Mouse (Mus musculus): ENCODE results near the gene Lgi4.

Gene Lgi4

DNA sequence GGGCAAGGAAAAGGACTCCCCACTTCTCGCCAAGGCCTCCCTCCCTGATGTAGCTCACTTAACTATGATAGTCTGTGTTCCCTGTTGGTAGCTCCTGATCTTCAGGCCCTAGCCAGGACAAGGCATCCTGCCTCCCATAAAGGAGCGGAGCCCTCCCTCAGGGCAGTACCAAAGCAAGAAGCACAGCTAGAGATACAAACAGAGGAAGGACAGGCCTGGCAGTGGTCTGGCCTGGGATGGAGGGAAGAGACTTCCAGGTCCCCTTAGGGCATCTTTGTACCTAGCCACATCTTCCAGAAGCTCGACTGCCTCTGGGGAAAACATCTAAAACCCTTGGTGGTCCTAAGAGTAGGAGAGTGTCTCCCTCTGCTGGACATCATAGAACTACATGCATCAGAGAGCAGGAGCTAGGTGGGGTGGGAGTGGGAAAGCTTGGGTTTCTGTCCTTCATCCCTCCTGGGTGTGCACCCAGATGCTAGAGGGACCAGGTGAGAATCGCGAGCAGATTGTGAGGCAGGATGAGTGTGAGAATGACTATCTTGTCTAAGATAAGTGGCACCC lies 18.8 kb downstream of the Lgi4 start:
- no peak for DNase-seq

DNA sequence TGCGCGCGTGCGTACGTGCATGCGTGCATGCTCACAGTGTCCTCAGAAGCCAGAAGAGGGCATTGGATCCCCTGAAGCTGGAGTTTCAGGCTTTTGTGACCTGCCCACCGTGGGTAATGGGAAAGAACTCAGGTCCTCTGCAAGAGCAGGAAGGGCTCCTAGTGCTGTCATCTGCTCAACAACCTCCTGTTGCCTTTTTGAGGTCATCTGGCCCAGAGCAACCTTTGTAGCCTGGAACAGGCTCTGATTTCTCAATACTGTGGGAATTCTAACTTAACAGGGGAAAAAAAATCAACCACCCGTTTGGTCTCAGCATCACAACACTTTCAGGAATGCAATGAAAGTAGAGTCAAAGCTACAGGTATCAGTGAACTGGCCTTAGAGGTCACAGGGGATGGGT lies 20.5 kb downstream of the Lgi4 start:
- no peak for DNase-seq

DNA sequence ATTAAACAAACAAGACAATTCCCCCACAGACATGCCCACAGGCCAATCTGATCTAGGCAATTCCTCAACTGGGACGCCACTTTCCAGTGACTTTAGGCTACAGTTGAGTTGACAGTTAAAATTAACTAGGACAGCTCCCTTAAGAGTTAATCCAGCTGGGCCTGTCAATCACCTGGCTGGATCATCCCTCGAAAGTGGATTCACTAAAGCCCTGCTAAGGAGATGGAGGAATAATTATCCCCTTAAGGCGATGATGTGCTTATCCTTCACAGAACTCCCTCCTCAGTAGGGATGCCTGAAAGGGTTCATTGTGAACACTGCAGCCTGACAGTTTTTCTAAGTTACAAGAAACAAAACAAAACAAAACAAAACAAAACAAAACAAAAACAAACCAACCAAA lies 21.5 kb downstream of the Lgi4 start:
- DNase-seq, result no peak

DNA sequence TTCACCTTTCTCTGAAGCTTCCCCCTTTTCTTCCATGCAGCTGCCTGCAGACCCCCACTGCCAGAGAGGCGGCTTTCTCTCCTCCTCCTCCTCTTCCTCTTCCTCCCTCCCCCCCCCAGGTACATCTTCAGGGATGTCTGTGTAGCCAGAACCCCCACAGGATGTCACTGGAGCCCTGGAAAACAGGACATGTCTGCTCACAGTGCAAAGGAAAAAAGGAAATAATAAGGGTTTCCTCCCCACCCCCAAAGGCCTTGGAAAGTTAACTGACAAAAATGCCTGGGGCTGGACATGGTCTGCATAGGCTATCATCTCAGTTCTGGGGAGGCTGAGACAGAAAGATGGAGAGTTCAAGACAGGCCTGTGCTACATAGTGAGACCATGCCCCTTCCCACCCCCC lies 22.0 kb downstream of the Lgi4 start:
- DNase-seq, result no peak

DNA sequence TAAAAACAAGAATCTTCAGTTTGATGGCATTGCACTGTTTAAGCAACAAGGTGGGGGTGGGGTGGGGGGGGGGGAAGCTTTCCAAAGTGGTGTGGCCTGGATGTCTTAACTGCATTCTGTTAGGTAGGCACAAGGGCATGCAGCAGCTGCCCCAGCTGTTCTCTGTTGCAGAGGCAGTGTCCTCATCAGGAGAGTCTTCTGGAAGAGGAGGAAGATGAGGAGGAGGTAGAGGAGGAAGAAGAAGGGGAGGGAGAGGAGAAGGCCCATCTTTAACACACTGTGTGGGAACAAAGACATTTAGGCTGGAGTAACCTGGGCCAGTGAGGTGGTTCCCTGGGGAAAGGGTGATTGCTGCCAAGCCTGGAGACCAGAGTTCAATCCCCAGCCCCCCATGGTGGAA lies 23.0 kb downstream of the Lgi4 start:
- no peak for DNase-seq

DNA sequence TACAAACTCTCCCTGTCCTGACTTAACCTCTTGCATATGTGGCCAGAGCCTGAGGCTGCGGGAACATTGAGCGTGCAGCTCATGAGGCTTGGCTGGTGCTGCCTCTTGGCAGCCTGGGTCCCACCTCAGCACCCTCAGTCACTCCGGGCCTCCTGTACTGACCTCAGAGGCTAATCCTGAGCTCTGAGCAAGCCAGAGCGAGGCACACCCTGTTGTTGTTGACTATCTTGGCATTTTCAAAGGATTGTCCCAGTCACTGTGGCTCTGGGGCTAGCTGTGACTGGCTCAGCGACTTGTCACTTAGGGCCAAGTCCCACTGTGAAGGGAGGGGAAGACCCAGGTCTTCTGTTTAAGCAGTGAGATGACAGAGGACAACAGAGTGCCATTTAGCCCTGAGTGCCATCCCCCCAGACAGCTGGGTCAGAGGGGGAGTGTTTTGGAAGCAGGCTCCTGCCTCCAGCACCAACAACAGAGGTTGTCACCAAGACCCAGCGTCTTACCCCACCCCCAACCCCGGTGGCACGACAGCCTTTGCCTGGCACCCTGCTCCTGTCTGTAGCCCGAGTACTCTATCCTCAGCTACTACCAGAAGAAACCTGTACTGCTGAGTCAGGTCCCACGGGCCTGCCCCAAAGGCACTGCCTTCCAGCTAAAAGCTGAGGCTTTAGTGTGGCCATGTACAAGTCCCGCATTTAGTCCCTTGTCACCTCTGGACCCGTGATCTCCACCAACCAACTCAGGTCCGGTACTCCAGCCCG lies 23.9 kb downstream of the Lgi4 start:
- DNase-seq, result no peak

DNA sequence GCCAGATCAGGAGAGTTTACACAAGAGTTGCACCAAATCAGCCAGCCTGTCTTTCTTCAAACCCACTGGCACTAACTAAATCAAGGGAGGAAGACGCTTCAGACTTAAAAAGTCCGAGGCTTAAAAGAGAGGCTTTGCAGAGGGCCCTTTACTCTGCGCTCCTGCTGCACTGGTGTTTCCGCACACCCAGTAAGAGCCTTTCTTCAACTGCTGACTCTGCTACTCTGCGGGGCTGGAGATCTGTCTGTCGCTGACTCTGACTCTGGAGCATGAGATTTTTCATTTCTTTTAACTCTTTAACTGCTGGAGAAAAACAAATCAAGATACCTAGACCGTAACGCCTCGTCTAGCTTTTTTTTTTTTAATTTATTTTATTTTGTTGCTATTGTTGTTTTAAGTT lies 25.0 kb downstream of the Lgi4 start:
- DNase-seq, result no peak

DNA sequence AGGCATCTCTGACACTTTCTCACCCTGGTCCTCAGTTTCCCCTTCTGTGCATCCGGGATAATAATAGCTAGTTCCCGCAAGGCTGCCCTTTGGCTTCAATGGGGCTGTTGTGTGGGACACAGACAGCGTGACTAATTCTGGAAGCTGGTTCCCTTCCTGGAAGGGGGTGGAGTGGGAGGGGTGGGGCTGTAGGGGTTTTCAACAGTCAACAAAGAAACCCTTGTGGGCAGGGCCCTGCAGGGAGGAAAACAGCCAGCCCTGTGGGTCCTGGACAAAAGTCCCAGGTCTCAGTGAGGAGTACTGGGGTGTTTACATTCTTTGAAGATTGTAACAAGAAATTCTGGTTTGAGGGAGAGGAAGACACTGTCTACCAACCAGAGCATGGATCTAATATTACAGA lies 26.0 kb downstream of the Lgi4 start:
- DNase-seq, result peak; percentile 19

DNA sequence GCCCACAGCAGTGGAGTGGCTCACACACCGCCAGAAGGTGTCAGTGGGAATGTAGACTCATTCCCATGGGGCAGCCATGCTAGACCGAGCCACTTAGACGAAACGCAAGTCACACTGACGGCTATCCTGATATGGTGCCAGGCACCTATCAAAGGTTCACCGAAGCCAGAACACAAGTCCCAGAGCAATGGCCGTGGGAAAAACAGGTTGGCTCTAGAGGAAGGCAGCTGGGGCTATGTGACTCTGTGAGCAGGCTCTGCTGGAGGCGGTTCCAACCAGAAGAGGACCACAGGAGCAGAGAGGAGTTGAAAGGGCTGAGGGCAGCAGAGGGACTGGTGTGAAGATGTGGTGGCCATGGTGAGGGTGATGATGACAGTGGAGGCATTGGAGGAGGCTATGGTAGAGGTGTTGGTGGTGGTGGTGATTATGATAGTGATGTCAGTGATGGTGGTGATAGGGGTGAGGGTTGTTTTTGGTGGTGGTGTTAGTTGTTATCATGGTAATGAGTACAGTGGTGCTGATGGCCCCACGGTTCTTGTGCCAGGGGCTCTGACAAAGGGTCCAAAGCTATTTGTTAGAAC lies 27.1 kb downstream of the Lgi4 start:
- no peak for DNase-seq

DNA sequence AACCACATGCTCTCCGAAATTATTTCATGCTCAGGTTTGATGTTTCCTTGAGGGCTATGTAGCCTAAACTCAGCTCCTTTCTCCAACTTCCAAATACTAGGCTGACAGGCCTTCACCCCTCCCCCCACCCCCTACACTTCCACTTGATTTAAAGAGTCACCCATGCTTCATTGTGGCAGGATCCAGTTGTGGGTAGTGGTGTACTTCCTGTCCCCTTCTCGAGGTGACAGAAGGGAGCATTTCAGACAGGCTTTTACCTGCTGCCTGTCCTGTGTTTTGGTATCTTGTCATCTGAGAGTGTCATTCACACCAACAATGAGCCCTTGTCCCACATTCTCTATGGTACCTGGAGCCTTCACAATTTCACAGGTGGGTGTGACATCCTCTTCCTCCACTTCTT lies 28.1 kb downstream of the Lgi4 start:
- no peak for DNase-seq

DNA sequence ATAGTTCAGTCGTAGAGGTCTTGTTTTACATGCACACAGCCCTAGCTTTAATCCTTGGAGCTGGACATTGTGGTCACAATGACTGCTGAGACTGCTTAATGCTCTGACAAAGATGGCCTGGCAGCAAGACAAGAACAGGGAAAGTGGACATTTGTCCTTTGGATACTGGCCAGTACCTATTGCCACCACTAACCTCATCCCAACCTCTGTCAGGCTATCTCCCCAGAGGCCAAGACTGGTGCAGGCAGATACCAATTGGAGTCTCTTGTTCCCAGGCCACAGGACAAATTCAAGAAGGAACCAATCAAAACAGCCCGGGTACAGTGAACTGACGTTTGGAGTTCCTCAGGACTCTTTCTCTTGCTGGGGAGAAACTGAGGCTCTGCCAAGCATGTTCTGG lies 29.1 kb downstream of the Lgi4 start:
- DNase-seq, result no peak

DNA sequence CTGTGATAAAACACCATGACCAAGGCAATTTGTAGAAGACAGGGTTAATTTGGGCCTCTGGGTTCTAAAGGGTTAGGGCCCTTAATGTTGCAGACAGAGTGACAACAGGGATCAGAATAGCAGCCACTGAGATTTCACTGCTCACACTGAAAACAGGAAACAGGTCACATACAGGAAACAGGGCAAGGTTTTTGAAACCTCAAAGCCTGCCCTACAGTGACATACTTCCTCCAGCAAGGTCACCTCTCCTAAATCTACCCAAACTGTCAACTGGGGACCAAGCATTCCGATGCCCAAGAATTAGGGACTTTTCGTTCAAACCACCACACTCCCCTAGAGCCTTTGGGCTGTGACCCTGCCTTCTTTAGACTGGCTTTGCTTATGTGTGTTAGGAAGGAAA lies 30.6 kb downstream of the Lgi4 start:
- no peak for DNase-seq

DNA sequence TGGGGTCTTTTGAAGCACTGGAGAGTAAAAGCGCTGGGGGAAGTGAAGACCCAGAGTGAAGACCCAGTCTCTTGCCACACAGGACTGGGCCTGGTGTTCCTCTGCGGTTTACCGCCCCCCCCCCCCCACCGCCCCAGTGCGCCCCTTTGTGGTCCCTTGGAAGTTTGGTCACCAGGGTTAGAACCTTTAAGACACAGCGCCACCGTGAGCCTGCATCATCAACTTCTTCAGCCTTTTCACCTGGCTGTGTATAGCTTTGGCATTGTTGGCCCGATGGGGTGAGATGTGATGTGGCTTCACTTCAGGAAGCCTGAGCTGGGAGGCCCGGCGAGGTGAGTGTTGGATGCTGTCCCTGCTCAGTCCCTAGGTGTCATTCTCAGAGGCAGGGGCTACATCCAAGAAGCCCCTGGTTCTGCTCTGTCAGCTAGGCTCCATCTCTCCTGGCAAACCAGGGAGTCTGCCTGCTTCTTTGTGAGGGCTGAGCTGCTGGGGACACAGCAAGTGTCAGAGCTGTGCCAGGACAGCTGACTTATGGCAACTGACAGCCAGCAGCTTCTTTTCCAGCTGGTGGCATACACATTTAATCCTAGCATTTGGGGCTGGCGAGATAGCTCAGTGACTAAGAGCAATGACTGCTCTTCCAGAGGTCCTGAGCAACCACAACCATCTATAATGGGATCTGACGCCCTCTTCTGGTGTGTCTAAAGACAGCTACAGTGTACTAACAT lies 35.8 kb downstream of the Lgi4 start:
- DNase-seq, result peak; percentile 24

DNA sequence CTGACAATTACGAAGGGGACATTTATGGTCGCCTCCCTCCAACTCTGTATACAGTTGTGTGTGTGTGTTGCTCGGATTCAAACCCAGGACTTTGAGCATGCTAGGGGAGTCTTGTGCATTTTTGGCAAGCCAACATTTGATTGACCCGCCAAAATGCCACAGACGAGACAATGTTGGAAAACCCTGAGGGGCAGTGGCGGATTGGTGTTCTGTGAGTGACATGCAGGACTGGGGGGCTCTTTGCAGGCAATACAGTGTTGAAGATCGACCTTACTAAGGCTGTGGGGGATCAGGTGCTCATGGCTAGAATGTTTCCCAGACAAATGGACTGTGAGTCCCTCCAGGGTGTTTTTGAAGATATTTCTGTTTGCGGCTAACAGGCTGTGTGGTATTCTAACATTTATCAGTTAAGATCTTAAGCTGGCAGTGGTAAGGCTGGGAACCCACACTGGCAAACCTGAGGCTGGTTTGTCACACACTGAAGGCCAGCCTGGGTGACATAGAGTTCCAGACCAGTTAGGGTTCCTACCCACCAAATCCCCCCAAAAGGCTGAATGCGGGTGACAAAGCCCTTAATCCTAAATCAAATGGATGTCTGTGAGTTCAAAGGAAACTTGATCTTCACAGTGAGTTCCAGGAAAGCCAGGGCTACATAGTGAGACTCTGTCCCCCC lies 37.9 kb downstream of the Lgi4 start:
- DNase-seq, result no peak

DNA sequence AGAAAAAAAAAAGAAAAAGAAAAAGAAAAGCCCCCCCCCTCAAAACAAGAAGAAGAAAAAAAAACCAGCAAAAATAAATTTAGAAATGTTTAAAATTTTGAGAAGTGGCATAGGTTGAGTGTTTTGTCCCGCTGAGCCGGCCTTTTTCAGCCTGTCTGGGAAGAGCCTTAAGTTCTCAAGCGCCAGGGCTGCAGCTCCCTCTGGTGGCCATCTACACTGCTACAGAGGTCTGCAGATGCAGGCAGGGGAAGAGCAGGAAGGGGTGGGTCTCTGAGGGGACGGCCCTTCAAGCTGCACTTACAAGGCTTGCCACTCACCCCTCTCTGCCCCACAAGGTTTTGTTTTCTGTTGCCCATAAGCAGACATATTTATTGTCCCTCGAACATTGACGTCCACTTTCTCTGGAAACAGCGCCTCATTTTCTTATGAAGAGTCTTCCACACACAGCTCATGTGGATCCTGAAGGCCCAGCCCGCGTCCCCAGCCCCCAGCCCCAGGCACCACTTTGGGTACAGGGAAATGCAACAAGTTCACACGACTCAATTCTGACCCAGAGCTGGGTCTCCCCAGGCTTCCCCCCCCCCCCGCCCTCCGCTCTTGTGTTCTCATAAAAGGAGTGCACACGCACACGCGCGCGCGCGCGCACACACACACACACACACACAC lies 38.6 kb downstream of the Lgi4 start:
- DNase-seq, result peak; percentile 85

DNA sequence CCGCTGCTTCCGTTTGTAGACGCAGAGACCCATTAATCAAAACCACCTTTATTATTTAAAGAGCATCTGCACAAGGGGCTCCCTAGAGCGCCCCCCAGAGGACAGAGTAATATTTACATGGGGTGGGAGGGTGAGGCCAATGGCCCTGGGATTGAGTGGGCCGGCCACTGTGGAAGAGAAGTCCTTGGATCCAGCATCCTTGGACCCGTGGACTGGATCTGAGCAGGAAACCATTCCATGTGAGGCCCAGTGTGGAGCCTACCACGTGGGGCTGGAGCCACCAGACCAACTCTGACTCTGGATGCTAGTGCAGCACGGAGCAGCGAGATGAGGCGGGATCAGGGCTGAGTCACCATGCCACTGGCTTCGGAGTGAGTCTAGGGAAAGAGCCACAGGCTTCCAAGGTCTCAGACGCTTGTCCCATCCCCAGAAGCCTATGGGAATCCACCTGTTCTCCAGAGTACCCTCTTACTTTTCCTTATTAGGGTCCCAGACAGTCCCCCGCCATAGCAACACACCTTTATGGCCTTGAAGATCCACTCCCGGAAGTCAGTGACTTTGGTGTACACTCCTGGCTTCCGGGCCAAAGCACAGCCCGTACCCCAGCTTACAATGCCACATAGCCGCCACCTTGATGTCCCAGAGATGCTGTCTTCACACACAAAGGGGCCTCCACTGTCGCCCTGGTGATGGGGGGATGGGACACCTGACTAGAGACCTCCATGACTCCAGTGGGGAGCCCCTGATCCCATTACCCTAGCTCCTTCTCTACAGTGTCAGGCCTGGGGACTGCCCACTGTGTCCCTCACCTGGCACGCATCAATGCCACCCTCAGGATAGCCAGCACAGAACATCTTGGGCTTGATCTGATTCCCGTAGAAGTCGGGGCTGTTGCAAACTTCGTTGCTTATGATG lies 39.8 kb downstream of the Lgi4 start:
- no peak for DNase-seq

DNA sequence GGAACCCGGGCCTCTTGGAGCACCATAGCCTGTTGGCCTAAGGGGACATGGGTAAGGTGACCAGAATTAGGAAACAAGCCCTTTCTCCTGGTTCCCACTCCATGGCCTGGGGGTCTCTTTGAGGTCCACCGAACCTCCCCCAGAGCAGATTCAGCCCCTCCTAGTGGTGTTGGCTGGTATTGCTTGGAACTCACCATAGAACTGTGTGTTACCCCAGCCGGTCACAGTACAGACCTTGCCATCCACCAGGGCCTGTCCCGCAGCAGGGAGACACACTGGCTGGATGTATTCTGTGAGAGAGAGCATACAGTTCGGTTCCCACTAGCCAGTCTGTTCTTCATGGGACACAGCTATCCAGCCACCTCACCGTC lies 40.5 kb downstream of the Lgi4 start:
- DNase-seq, result no peak

DNA sequence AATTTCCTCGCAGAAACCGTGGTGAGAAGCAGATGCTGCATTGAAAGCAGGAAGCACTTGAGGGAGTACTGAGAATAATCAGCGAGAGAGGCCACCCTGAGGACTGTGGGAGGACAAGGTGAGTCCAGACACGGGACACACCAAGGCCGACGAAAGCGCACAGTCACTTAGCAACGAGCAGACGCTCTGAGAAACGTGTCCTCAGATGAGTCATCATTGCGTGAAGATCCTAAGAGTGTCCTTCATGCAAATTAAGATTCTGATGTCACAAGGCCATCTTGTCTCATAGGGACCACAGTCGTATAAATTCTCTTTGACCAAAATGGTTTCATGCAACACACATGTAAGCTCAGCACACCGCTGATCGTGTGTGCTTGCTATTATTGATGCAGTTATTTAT lies 41.6 kb downstream of the Lgi4 start:
- no peak for DNase-seq

DNA sequence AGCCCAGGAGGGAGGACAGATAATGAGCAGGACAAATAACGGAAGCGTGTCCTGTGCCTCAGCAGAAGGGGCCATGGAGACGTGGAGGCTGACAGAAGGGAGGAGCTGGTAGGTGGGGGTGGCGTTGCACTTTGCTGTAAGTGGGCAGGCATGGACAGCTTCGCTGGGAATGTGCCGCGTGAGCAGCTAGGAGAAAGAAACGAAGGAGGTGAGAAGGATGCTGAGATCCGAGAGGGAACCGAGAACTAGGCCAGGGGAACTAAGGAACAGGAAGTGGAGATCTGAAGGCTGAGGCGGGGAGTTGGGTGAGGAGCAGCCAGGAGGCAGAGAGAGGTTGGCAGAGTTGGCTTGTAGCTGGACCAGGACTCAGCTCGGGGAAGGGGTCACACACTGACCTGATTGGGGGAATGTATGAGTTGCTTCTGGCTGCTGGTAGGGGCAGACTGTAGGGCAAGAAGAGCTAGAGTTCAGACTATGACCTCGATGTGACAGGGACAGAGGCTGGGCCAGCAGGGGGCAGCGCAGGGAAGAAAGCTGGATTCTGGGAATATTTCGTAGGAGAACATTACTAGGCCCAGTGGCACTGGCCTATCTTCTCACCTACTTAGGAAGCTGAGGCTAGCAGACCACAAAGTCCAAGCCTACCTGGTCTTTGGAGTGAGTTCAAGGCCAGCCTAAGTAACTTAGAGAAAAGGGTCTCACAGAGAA lies 46.1 kb downstream of the Lgi4 start:
- peak; percentile 36 for DNase-seq

DNA sequence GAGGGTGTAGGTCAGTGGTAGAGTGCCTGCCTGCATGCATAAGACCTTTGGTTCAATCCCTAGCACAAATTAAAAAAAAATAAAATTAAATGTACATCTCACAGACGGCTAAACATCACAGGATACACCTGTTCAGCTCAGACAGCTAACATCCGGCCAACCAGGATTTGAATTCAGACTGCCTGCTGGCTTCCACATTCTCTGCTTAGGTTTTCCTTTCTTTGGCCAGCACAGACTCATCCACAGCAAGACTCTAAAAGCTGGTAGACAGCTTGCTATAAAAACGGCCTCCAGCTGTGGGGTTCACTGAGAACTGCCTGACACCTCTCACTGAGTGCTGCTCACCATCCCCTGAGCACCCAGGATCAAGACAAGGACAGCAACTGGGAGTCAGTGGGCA lies 47.0 kb downstream of the Lgi4 start:
- no peak for DNase-seq

DNA sequence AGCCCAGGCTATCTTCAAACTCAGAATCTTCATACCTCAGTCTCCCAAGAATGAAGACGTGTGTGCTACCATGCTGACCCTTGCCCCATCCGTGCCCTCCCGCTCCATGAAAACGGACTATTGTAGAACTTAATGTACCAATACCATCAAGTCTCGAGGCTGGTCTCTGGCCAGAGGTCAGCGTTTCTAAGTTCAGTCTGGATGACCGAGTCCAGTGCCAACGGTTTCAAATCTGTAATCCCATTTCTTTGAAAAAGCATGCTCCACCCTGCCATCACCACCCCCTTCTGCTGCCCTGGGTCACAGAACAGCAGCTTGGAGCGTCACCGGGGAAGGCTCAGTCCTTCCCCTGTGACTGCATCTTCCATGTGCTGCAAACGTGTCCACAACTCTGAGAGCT lies 48.6 kb downstream of the Lgi4 start:
- DNase-seq, result no peak
